Mouse (Mus musculus) midbrain, embryonic 16.5 days (tissue): ENCODE results near the gene Nusap1. TPM values are rescaled to one million over a fixed set of nuclear protein-coding genes. Genes with fewer than 3 reads are reported as not detected.
A peak's percentile ranks its signal among the peaks of the same experiment; 100 is the strongest.

Experiments used
- ATAC-seq: fragments of 200-750 bp; cut with Nextera tagmentation; 2 replicates; pipeline ENCODE4 v1.8.0; 2017; ENCODE audit warnings: moderate TSS enrichment
- H3K27ac ChIP-seq: fragments of 300-500 bp; sonication (generic); 2 replicates; pipeline ENCODE4 v1.5.1; 2014; ENCODE audit warnings: mild to moderate bottlenecking, low read length, mixed read lengths
- H3K27me3 ChIP-seq: fragments of 300-500 bp; sonication (generic); 2 replicates; pipeline ENCODE4 v1.6.1; 2014; ENCODE audit warnings: low read depth, low read length, mixed read lengths; ENCODE audit not compliant: control insufficient read depth, insufficient read depth
- H3K36me3 ChIP-seq: fragments of 300-500 bp; sonication (generic); 2 replicates; pipeline ENCODE4 v1.6.1; 2014; ENCODE audit warnings: mild to moderate bottlenecking, low read length, moderate library complexity, mixed read lengths; ENCODE audit not compliant: control insufficient read depth, insufficient read depth
- H3K4me1 ChIP-seq: fragments of 300-500 bp; sonication (generic); 2 replicates; pipeline ENCODE4 v1.6.1; 2014; ENCODE audit warnings: mild to moderate bottlenecking, low read length, mixed read lengths; ENCODE audit not compliant: control insufficient read depth, insufficient read depth
- H3K4me2 ChIP-seq: fragments of 300-500 bp; sonication (generic); 2 replicates; pipeline ENCODE4 v1.6.1; 2014; ENCODE audit warnings: mild to moderate bottlenecking, low read length, mixed read lengths
- H3K4me3 ChIP-seq: fragments of 300-500 bp; sonication (generic); 2 replicates; pipeline ENCODE4 v1.5.1; 2014; ENCODE audit warnings: low read depth, mild to moderate bottlenecking, low read length, moderate library complexity, mixed read lengths
- H3K9ac ChIP-seq: fragments of 300-500 bp; sonication (generic); 2 replicates; pipeline ENCODE4 v1.6.1; 2014; ENCODE audit warnings: low read depth, low read length, mixed read lengths
- H3K9me3 ChIP-seq: fragments of 300-500 bp; sonication (generic); replicated peaks from 2 replicates; pipeline ENCODE4 v1.6.1; 2014; ENCODE audit warnings: mild to moderate bottlenecking, low read length, mixed read lengths; ENCODE audit not compliant: control insufficient read depth, poor library complexity, severe bottlenecking
- WGBS: fragments of 180-500 bp; shearing (Covaris S2); extraction: QIAGEN DNeasy Blood & Tissue Kit; methylation state at CpG from one replicate; pipeline ENCODE4 v1.1.7; 2014; 5-methylcytosine and 5-hydroxymethylcytosine counted together
- polyA plus RNA-seq: library from polyadenylated mRNA; unstranded; fragments of >200 nt; fragmentation: Nextera tagmentation; extraction: Ambion mirVana; gene quantifications from 2 replicates; pipeline ENCODE4 v1.2.1, GENCODE M21; 2015

Gene Nusap1
- polyA plus RNA-seq, result 7.1 and 9.6 TPM in 2 replicates

- ATAC-seq, result peak; percentile 100
- Histone ChIP-seq H3K4me3 (peak within 1 kb of the TSS; percentile 64), H3K27me3 (no peaks in the 10 kb centered on the region), H3K9ac (peak within 1 kb of the TSS; percentile 55), H3K9me3 (no peaks in the 10 kb centered on the region), H3K36me3 (no peaks in the 10 kb centered on the region), H3K4me1 (peaks cover 6% of the 10 kb centered on the region), H3K4me2 (peak within 1 kb of the TSS; percentile 95), H3K27ac (no peak within 1 kb of the TSS)
- under 1% methylated on average over 55 of the region's 55 CpGs for WGBS
These were observed at the start of gene Nusap1, which contains the start of gene Oip5 for GRCm38 (mm10) chr2:119618199-119618982. Gene Nusap1, plus strand, starts transcription at chr2:119618298. Gene Oip5, minus strand, starts transcription at chr2:119618469.

GRCm38 (mm10) chr2:119572471-119572870, 45.6 kb upstream of the Nusap1 start:
- ATAC-seq, result no peak
- Histone ChIP-seq H3K9me3 (no peaks in the 10 kb centered on the region), H3K4me2 (no peak overlapping the region), H3K36me3 (peaks cover 12% of the 10 kb centered on the region; the same call in 1 of the 2 replicates), H3K4me1 (no peaks in the 10 kb centered on the region), H3K27ac (no peak overlapping the region), H3K4me3 (no peak overlapping the region), H3K9ac (no peak overlapping the region), H3K27me3 (no peaks in the 10 kb centered on the region)
- 96% methylated on average over 1 of the region's 1 CpGs for WGBS

GRCm38 (mm10) chr2:119581571-119581970, 36.5 kb upstream of the Nusap1 start:
- ATAC-seq, result no peak
- Histone ChIP-seq H3K36me3 (peaks cover 7% of the 10 kb centered on the region; the same call in 1 of the 2 replicates), H3K9ac (no peak overlapping the region), H3K4me3 (no peak overlapping the region), H3K9me3 (no peaks in the 10 kb centered on the region), H3K27me3 (no peaks in the 10 kb centered on the region), H3K4me2 (no peak overlapping the region), H3K27ac (no peak overlapping the region), H3K4me1 (no peaks in the 10 kb centered on the region)
- 96% methylated on average over 3 of the region's 3 CpGs for WGBS

- no peak for ATAC-seq
- Histone ChIP-seq H3K9ac (no peak overlapping the region), H3K4me2 (no peak overlapping the region), H3K27ac (no peak overlapping the region), H3K4me1 (no peaks in the 10 kb centered on the region), H3K4me3 (no peak overlapping the region), H3K36me3 (peaks cover 7% of the 10 kb centered on the region; the same call in 1 of the 2 replicates), H3K27me3 (no peaks in the 10 kb centered on the region), H3K9me3 (no peaks in the 10 kb centered on the region)
- 53% methylated on average over 2 of the region's 2 CpGs for WGBS
These were observed 34.7 kb upstream of the Nusap1 start for GRCm38 (mm10) chr2:119583439-119583838.

- no peaks in the 10 kb centered on the region for H3K4me1 ChIP-seq
- H3K4me3 ChIP-seq, result no peak overlapping the region
- H3K36me3 ChIP-seq, result peaks cover 5% of the 10 kb centered on the region; the same call in 1 of the 2 replicates
- H3K27ac ChIP-seq, result no peak overlapping the region
- H3K27me3 ChIP-seq, result no peaks in the 10 kb centered on the region
- H3K4me2 ChIP-seq, result no peak overlapping the region
- WGBS, result 91% methylated on average over 8 of the region's 8 CpGs
- ATAC-seq, result no peak
- no peak overlapping the region for H3K9ac ChIP-seq
- no peaks in the 10 kb centered on the region for H3K9me3 ChIP-seq
These were observed 33.8 kb upstream of the Nusap1 start for GRCm38 (mm10) chr2:119584282-119584681.

- no peaks in the 10 kb centered on the region for H3K27me3 ChIP-seq
- H3K36me3 ChIP-seq, result peaks cover 5% of the 10 kb centered on the region
- no peaks in the 10 kb centered on the region for H3K4me1 ChIP-seq
- no peak for ATAC-seq
- 14% methylated on average over 4 of the region's 4 CpGs for WGBS
- H3K9me3 ChIP-seq, result no peaks in the 10 kb centered on the region
- no peak overlapping the region for H3K9ac ChIP-seq
- H3K27ac ChIP-seq, result no peak overlapping the region
- H3K4me2 ChIP-seq, result no peak overlapping the region
- no peak overlapping the region for H3K4me3 ChIP-seq
These were observed 30.7 kb upstream of the Nusap1 start for GRCm38 (mm10) chr2:119587383-119587782.

GRCm38 (mm10) chr2:119591247-119591646, 26.9 kb upstream of the Nusap1 start:
- no peaks in the 10 kb centered on the region for H3K27me3 ChIP-seq
- no peak overlapping the region for H3K4me2 ChIP-seq
- peaks cover 17% of the 10 kb centered on the region for H3K4me1 ChIP-seq
- H3K4me3 ChIP-seq, result no peak overlapping the region
- H3K9ac ChIP-seq, result no peak overlapping the region
- no peak for ATAC-seq
- WGBS, result 88% methylated on average over 3 of the region's 3 CpGs
- H3K9me3 ChIP-seq, result no peaks in the 10 kb centered on the region
- H3K27ac ChIP-seq, result no peak overlapping the region
- peaks cover 5% of the 10 kb centered on the region for H3K36me3 ChIP-seq

- peak; percentile 37 for ATAC-seq
- no peak overlapping the region; the same call in 1 of the 2 replicates for H3K9ac ChIP-seq
These were observed 24.4 kb upstream of the Nusap1 start for GRCm38 (mm10) chr2:119593765-119594112.

More at GRCm38 (mm10) chr2:119593765-119594112, 24.4 kb upstream of the Nusap1 start:
- peak overlapping the region; percentile 76 for H3K27ac ChIP-seq
- H3K4me2 ChIP-seq, result peak overlapping the region; percentile 55
- 9% methylated on average over 7 of the region's 7 CpGs for WGBS
- peaks cover 21% of the 10 kb centered on the region for H3K4me1 ChIP-seq
- peaks cover 12% of the 10 kb centered on the region for H3K36me3 ChIP-seq
- no peaks in the 10 kb centered on the region for H3K9me3 ChIP-seq
- H3K4me3 ChIP-seq, result peak overlapping the region; percentile 80
- H3K27me3 ChIP-seq, result no peaks in the 10 kb centered on the region
